Mouse (Mus musculus) hindbrain, embryonic 12.5 days (tissue): ENCODE measurements around the gene Fam118a. TPM values are rescaled to one million over a fixed set of nuclear protein-coding genes. Genes with fewer than 3 reads are reported as not detected.

Source experiments
- ATAC-seq: fragments of 200-750 bp; cut with Nextera tagmentation; 2 replicates; pipeline ENCODE4 v1.8.0; 2017; ENCODE audit warnings: moderate TSS enrichment; ENCODE audit not compliant: low FRiP score
- H3K27ac ChIP-seq: fragments of 300-500 bp; sonication (generic); 2 replicates; pipeline ENCODE4 v1.5.1; 2016; ENCODE audit warnings: mild to moderate bottlenecking
- H3K27me3 ChIP-seq: fragments of 300-500 bp; sonication (generic); 2 replicates; pipeline ENCODE4 v1.6.1; 2016; ENCODE audit warnings: mild to moderate bottlenecking
- H3K36me3 ChIP-seq: fragments of 300-500 bp; sonication (generic); 2 replicates; pipeline ENCODE4 v1.6.1; 2016; ENCODE audit warnings: mild to moderate bottlenecking
- H3K4me1 ChIP-seq: fragments of 300-500 bp; sonication (generic); 2 replicates; pipeline ENCODE4 v1.6.1; 2016
- H3K4me2 ChIP-seq: fragments of 300-500 bp; sonication (generic); replicated peaks from 2 replicates; pipeline ENCODE4 v1.6.1; 2016; ENCODE audit warnings: mild to moderate bottlenecking
- H3K4me3 ChIP-seq: fragments of 300-500 bp; sonication (generic); 2 replicates; pipeline ENCODE4 v1.5.1; 2016; ENCODE audit warnings: mild to moderate bottlenecking
- H3K9ac ChIP-seq: fragments of 300-500 bp; sonication (generic); 2 replicates; pipeline ENCODE4 v1.6.1; 2016; ENCODE audit warnings: mild to moderate bottlenecking, moderate library complexity
- H3K9me3 ChIP-seq: fragments of 300-500 bp; sonication (generic); replicated peaks from 2 replicates; pipeline ENCODE4 v1.6.1; 2016; ENCODE audit warnings: mild to moderate bottlenecking
- WGBS: fragments of 180-500 bp; shearing (Covaris S2); methylation state at CpG from one replicate; pipeline ENCODE4 v1.1.7; 2016; 5-methylcytosine and 5-hydroxymethylcytosine counted together
- polyA plus RNA-seq: library from polyadenylated mRNA; unstranded; fragments of >200 nt; fragmentation: Nextera tagmentation; extraction: Ambion mirVana; gene quantifications from 2 replicates; pipeline ENCODE4 v1.2.1, GENCODE M21; 2016

Gene Fam118a
- polyA plus RNA-seq, 1 experiment from 2014 or later = 24.5 TPM

- 92% methylated on average over 14 of the region's 14 CpGs for WGBS
Observed at GRCm38 (mm10) chr15:85046230-85046950, 17.6 kb downstream of the Fam118a start.

GRCm38 (mm10) chr15:85047865-85048264, 19.1 kb downstream of the Fam118a start:
- H3K4me1 ChIP-seq = peaks cover 12% of the 10 kb centered on the region
- no peaks in the 10 kb centered on the region for H3K9me3 ChIP-seq
- WGBS = 88% methylated on average over 4 of the region's 4 CpGs
- no peaks in the 10 kb centered on the region for H3K27me3 ChIP-seq
- no peak overlapping the region for H3K4me3 ChIP-seq
- H3K27ac ChIP-seq = no peak overlapping the region
- no peak overlapping the region for H3K4me2 ChIP-seq
- peaks cover 50% of the 10 kb centered on the region for H3K36me3 ChIP-seq
- no peak for ATAC-seq
- no peak overlapping the region for H3K9ac ChIP-seq

More at GRCm38 (mm10) chr15:85046230-85046950, 17.6 kb downstream of the Fam118a start:
- Histone ChIP-seq H3K4me1 (peaks cover 26% of the 10 kb centered on the region), H3K36me3 (peaks cover 40% of the 10 kb centered on the region), H3K4me3 (no peak overlapping the region), H3K27me3 (no peaks in the 10 kb centered on the region), H3K9ac (no peak overlapping the region), H3K4me2 (no peak overlapping the region), H3K9me3 (no peaks in the 10 kb centered on the region), H3K27ac (no peak overlapping the region)
- no peak for ATAC-seq

GRCm38 (mm10) chr15:85049758-85050157, 21.0 kb downstream of the Fam118a start:
- no peak overlapping the region for H3K27ac ChIP-seq

GRCm38 (mm10) chr15:85054098-85054497, 25.4 kb downstream of the Fam118a start:
- no peak overlapping the region for H3K4me3 ChIP-seq
- peaks cover 50% of the 10 kb centered on the region for H3K36me3 ChIP-seq
- ATAC-seq = no peak
- H3K4me2 ChIP-seq = no peak overlapping the region
- H3K9me3 ChIP-seq = no peaks in the 10 kb centered on the region
- WGBS = 98% methylated on average over 3 of the region's 3 CpGs
- no peaks in the 10 kb centered on the region for H3K4me1 ChIP-seq
- no peaks in the 10 kb centered on the region for H3K27me3 ChIP-seq
- H3K27ac ChIP-seq = no peak overlapping the region
- no peak overlapping the region for H3K9ac ChIP-seq

More at GRCm38 (mm10) chr15:85049758-85050157, 21.0 kb downstream of the Fam118a start:
- WGBS = 92% methylated on average over 1 of the region's 1 CpGs
- no peaks in the 10 kb centered on the region for H3K4me1 ChIP-seq
- H3K36me3 ChIP-seq = peaks cover 61% of the 10 kb centered on the region
- ATAC-seq = no peak
- H3K27me3 ChIP-seq = no peaks in the 10 kb centered on the region
- H3K4me2 ChIP-seq = no peak overlapping the region
- no peak overlapping the region for H3K4me3 ChIP-seq
- H3K9ac ChIP-seq = no peak overlapping the region
- no peaks in the 10 kb centered on the region for H3K9me3 ChIP-seq

- 83% methylated on average over 4 of the region's 4 CpGs for WGBS
- Histone ChIP-seq H3K36me3 (peaks cover 47% of the 10 kb centered on the region), H3K4me2 (no peak overlapping the region), H3K4me1 (no peaks in the 10 kb centered on the region), H3K9ac (no peak overlapping the region), H3K9me3 (no peaks in the 10 kb centered on the region), H3K4me3 (no peak overlapping the region), H3K27me3 (no peaks in the 10 kb centered on the region), H3K27ac (no peak overlapping the region)
- no peak for ATAC-seq
Observed at GRCm38 (mm10) chr15:85055186-85055585, 26.4 kb downstream of the Fam118a start.

GRCm38 (mm10) chr15:85063421-85063820, 34.7 kb downstream of the Fam118a start:
- Histone ChIP-seq H3K4me1 (no peaks in the 10 kb centered on the region), H3K9me3 (no peaks in the 10 kb centered on the region), H3K4me3 (no peak overlapping the region), H3K36me3 (peaks cover 15% of the 10 kb centered on the region), H3K4me2 (no peak overlapping the region), H3K27ac (no peak overlapping the region), H3K27me3 (no peaks in the 10 kb centered on the region), H3K9ac (no peak overlapping the region)
- no peak for ATAC-seq
- WGBS = 96% methylated on average over 2 of the region's 2 CpGs

GRCm38 (mm10) chr15:85070561-85070960, 41.8 kb downstream of the Fam118a start:
- Histone ChIP-seq H3K4me1 (no peaks in the 10 kb centered on the region), H3K4me2 (no peak overlapping the region), H3K27ac (no peak overlapping the region), H3K9ac (no peak overlapping the region), H3K4me3 (no peak overlapping the region), H3K36me3 (no peaks in the 10 kb centered on the region), H3K27me3 (no peaks in the 10 kb centered on the region), H3K9me3 (no peaks in the 10 kb centered on the region)
- ATAC-seq = no peak
- WGBS = 39% methylated on average over 2 of the region's 2 CpGs

GRCm38 (mm10) chr15:85072651-85073050, 43.9 kb downstream of the Fam118a start:
- no peak overlapping the region for H3K4me2 ChIP-seq
- no peak overlapping the region for H3K9ac ChIP-seq
- no peaks in the 10 kb centered on the region for H3K4me1 ChIP-seq
- no peaks in the 10 kb centered on the region for H3K27me3 ChIP-seq
- no peaks in the 10 kb centered on the region for H3K9me3 ChIP-seq
- H3K36me3 ChIP-seq = no peaks in the 10 kb centered on the region
- no peak overlapping the region for H3K4me3 ChIP-seq
- 84% methylated on average over 2 of the region's 2 CpGs for WGBS
- no peak overlapping the region for H3K27ac ChIP-seq
- ATAC-seq = no peak

- Histone ChIP-seq H3K4me3 (no peak overlapping the region), H3K27ac (no peak overlapping the region), H3K9me3 (no peaks in the 10 kb centered on the region), H3K4me2 (no peak overlapping the region), H3K4me1 (no peaks in the 10 kb centered on the region), H3K9ac (no peak overlapping the region), H3K36me3 (no peaks in the 10 kb centered on the region), H3K27me3 (no peaks in the 10 kb centered on the region)
- WGBS = 79% methylated on average over 1 of the region's 1 CpGs
- ATAC-seq = no peak
Observed at GRCm38 (mm10) chr15:85085641-85086040, 56.9 kb downstream of the Fam118a start.

Other genes with a start within 250 kb of the Fam118a start
- 16.5 and 18.0 TPM in 2 replicates for gene Phf21b, start 172.9 kb upstream of the Fam118a start, polyA plus RNA-seq
- gene Gm29666, start 108.9 kb upstream of the Fam118a start, polyA plus RNA-seq = 0.77 and 0.88 TPM in 2 replicates
- 56.4 and 58.0 TPM in 2 replicates for gene Nup50, start 105.5 kb upstream of the Fam118a start, polyA plus RNA-seq
- gene 5031439G07Rik, start 40.4 kb upstream of the Fam118a start, polyA plus RNA-seq = 18.7 TPM in 2 replicates
- gene Upk3a, start 11.8 kb upstream of the Fam118a start, polyA plus RNA-seq = 0.19 and 0.21 TPM in 2 replicates
- gene Smc1b, start 103.0 kb downstream of the Fam118a start, polyA plus RNA-seq = 0.10 and 0.28 TPM in 2 replicates
- gene Ribc2, start 103.1 kb downstream of the Fam118a start, polyA plus RNA-seq = 1.1 and 1.4 TPM in 2 replicates
- gene Fbln1, start 177.0 kb downstream of the Fam118a start, polyA plus RNA-seq = 110 and 127 TPM in 2 replicates